Mouse (Mus musculus) heart, postnatal 0 days (tissue): ENCODE measurements around the gene Spindoc. TPM values are rescaled to one million over a fixed set of nuclear protein-coding genes. Genes with fewer than 3 reads are reported as not detected.
A peak's percentile ranks its signal among the peaks of the same experiment; 100 is the strongest.

Experiments used
- ATAC-seq: fragments of 200-750 bp; cut with Nextera tagmentation; 2 replicates; pipeline ENCODE4 v1.8.0; 2017; ENCODE audit warnings: low read depth, moderate number of reproducible peaks, moderate library complexity; ENCODE audit not compliant: insufficient read depth
- DNase-seq: peaks from one replicate; pipeline ENCODE4 v3.0.0-alpha.2; 2016; ENCODE audit warnings: low spot score
- H3K27ac ChIP-seq: fragments of 300-500 bp; sonication (generic); 2 replicates; pipeline ENCODE4 v1.5.1; 2014; ENCODE audit warnings: low read depth, mild to moderate bottlenecking
- H3K27me3 ChIP-seq: fragments of 300-500 bp; sonication (generic); 2 replicates; pipeline ENCODE4 v1.6.1; 2014; ENCODE audit warnings: low read length, mixed read lengths; ENCODE audit not compliant: control insufficient read depth, insufficient read depth
- H3K36me3 ChIP-seq: fragments of 300-500 bp; sonication (generic); replicated peaks from 2 replicates; pipeline ENCODE4 v1.6.1; 2014; ENCODE audit warnings: low read length, mixed read lengths; ENCODE audit not compliant: control insufficient read depth, insufficient read depth
- H3K4me1 ChIP-seq: fragments of 300-500 bp; sonication (generic); 2 replicates; pipeline ENCODE4 v1.6.1; 2014; ENCODE audit warnings: antibody characterized with exemption; ENCODE audit not compliant: control insufficient read depth, insufficient read depth
- H3K4me2 ChIP-seq: fragments of 300-500 bp; sonication (generic); 2 replicates; pipeline ENCODE4 v1.6.1; 2014; ENCODE audit warnings: low read depth, mild to moderate bottlenecking, low read length, moderate library complexity
- H3K4me3 ChIP-seq: fragments of 300-500 bp; sonication (generic); 2 replicates; pipeline ENCODE4 v1.5.1; 2014; ENCODE audit warnings: low read depth, low read length
- H3K9ac ChIP-seq: fragments of 300-500 bp; sonication (generic); replicated peaks from 2 replicates; pipeline ENCODE4 v1.6.1; 2014; ENCODE audit warnings: low read depth, low read length, mixed read lengths
- H3K9me3 ChIP-seq: fragments of 300-500 bp; sonication (generic); replicated peaks from 2 replicates; pipeline ENCODE4 v1.6.1; 2016; ENCODE audit warnings: low read length; ENCODE audit not compliant: control insufficient read depth
- CTCF ChIP-seq: IDR thresholded peaks from 2 replicates; pipeline ENCODE4 v1.5.1; 2016; ENCODE audit warnings: antibody characterized with exemption, control low read depth, low read depth
- EP300 ChIP-seq: IDR thresholded peaks from 2 replicates; pipeline ENCODE4 v1.6.1; 2016; ENCODE audit warnings: antibody characterized with exemption, low read depth
- WGBS: fragments of 180-500 bp; shearing (Covaris S2); extraction: QIAGEN DNeasy Blood & Tissue Kit; methylation state at CpG from one replicate; pipeline ENCODE4 v1.1.7; 2014; 5-methylcytosine and 5-hydroxymethylcytosine counted together
- polyA plus RNA-seq: library from polyadenylated mRNA; unstranded; fragments of >200 nt; fragmentation: Nextera tagmentation; extraction: Ambion mirVana; gene quantifications from 2 replicates; pipeline ENCODE4 v1.2.1, GENCODE M21; 2015
- total RNA-seq: library from RNA; depleted of rRNA; stranded (reverse); fragments of >200 nt; gene quantifications from 2 replicates; pipeline ENCODE4 v1.2.3, GENCODE M21; 2014; ENCODE audit warnings: low replicate concordance

Gene Spindoc
- total and polyA plus RNA-seq, 2 experiments from 2014 or later = 13.7 to 38.7 TPM

GRCm38 (mm10) chr19:7341512-7342397 lies 41.0 kb downstream of the Spindoc start, which contains the start of gene Mark2:
TSS of gene Mark2 (minus strand) at chr19:7341860.
- peak within 1 kb of the TSS; percentile 98 for H3K9ac ChIP-seq
- no peaks in the 10 kb centered on the region for H3K27me3 ChIP-seq
- DNase-seq (peak; percentile 98), ATAC-seq (peak; percentile 93)
- peak within 1 kb of the TSS; percentile 95 for H3K4me3 ChIP-seq
- peaks cover 39% of the 10 kb centered on the region for H3K4me1 ChIP-seq
- peak within 1 kb of the TSS; percentile 89 for H3K4me2 ChIP-seq
- H3K36me3 ChIP-seq = no peaks in the 10 kb centered on the region
- TF ChIP-seq EP300 (no peak), CTCF (no peak)
- H3K27ac ChIP-seq = peak within 1 kb of the TSS; percentile 90
- no peaks in the 10 kb centered on the region for H3K9me3 ChIP-seq
- WGBS = 1% methylated on average over 62 of the region's 63 CpGs

- no peak for DNase-seq
- H3K4me2 ChIP-seq = peak overlapping the region; percentile 89
- under 1% methylated on average over 24 of the region's 46 CpGs for WGBS
- no peaks in the 10 kb centered on the region for H3K27me3 ChIP-seq
- peak overlapping the region; percentile 98 for H3K9ac ChIP-seq
- H3K4me3 ChIP-seq = peak overlapping the region; percentile 95
- peak; percentile 56 for ATAC-seq
- no peaks in the 10 kb centered on the region for H3K9me3 ChIP-seq
- H3K36me3 ChIP-seq = no peaks in the 10 kb centered on the region
- TF ChIP-seq EP300 (no peak), CTCF (no peak)
- peak overlapping the region; percentile 90 for H3K27ac ChIP-seq
- H3K4me1 ChIP-seq = peaks cover 47% of the 10 kb centered on the region
Observed at GRCm38 (mm10) chr19:7340780-7341475, 41.9 kb downstream of the Spindoc start.

DNA sequence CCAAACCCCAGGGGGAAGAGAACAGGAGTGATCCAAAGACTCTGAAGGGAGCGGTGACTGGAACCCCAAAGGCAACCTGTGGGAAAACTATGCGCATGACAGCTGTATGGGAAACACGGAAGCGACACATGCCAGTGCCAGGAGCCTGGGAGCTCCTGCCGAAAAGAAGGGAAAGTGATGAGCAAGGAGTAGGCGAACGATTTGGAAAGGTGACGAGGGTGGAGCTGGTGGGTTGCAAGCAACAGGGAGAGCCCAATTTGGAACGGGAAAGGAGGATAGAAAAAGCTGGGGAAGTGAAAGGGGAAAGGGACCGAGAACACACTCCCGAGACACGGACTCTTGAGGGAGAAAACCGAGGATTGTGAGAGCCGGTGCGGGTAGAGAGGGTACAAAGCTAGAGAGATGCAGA lies 42.4 kb downstream of the Spindoc start:
- DNase-seq (peak; percentile 28), ATAC-seq (no peak)
- TF ChIP-seq CTCF (no peak), EP300 (no peak)
- Histone ChIP-seq H3K36me3 (0 out of 2 replicates have a peak, but pooled peaks cover 4% of the 10 kb centered on the region), H3K4me3 (peak overlapping the region; percentile 95), H3K27ac (peak overlapping the region; percentile 90), H3K9ac (peak overlapping the region; percentile 98), H3K4me2 (peak overlapping the region; percentile 89), H3K27me3 (no peaks in the 10 kb centered on the region), H3K4me1 (peaks cover 53% of the 10 kb centered on the region), H3K9me3 (no peaks in the 10 kb centered on the region)
- 2% methylated on average over 15 of the region's 15 CpGs for WGBS

DNA sequence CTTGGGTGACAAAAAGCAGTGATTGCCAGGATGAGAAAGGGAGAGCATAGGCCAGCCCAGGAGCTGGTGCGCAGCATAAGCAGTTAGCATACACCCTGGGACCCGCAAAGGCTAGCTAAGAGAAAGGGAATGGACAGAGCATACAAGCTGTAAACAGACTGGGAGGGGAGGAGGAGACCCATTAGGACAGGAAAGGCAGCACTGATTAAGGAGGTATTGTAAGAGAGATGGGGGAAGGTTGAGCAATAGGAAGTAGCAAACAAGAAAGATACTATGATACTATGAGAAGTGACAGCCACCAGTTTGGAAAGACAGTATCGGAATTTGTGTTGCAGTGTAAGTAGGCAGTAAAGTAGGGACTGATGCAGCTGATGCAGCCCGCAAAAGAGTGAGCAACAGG lies 42.9 kb downstream of the Spindoc start:
- Histone ChIP-seq H3K4me2 (peak overlapping the region; percentile 89), H3K27me3 (no peaks in the 10 kb centered on the region), H3K4me3 (peak overlapping the region; percentile 95), H3K9me3 (no peaks in the 10 kb centered on the region), H3K4me1 (peaks cover 53% of the 10 kb centered on the region), H3K9ac (peak overlapping the region; percentile 98), H3K27ac (no peak overlapping the region), H3K36me3 (0 out of 2 replicates have a peak, but pooled peaks cover 6% of the 10 kb centered on the region)
- no peak for TF ChIP-seq CTCF
- TF ChIP-seq EP300 = no peak
- WGBS = 28% methylated on average over 4 of the region's 4 CpGs
- ATAC-seq = no peak
- DNase-seq = no peak

GRCm38 (mm10) chr19:7339026-7339425 lies 43.8 kb downstream of the Spindoc start:
- 23% methylated on average over 5 of the region's 5 CpGs for WGBS
- TF ChIP-seq CTCF (no peak), EP300 (no peak)
- Histone ChIP-seq H3K9ac (no peak overlapping the region), H3K4me1 (peaks cover 53% of the 10 kb centered on the region), H3K27me3 (no peaks in the 10 kb centered on the region), H3K9me3 (no peaks in the 10 kb centered on the region), H3K4me3 (peak overlapping the region; percentile 95; the same call in 1 of the 2 replicates), H3K36me3 (0 out of 2 replicates have a peak, but pooled peaks cover 6% of the 10 kb centered on the region), H3K27ac (no peak overlapping the region), H3K4me2 (peak overlapping the region; percentile 89)
- ATAC-seq (no peak), DNase-seq (no peak)
